Mouse (Mus musculus): ENCODE data around the gene Hist3h2ba.
A peak's percentile ranks its signal among the peaks of the same experiment; 100 is the strongest.

Gene Hist3h2ba

DNA sequence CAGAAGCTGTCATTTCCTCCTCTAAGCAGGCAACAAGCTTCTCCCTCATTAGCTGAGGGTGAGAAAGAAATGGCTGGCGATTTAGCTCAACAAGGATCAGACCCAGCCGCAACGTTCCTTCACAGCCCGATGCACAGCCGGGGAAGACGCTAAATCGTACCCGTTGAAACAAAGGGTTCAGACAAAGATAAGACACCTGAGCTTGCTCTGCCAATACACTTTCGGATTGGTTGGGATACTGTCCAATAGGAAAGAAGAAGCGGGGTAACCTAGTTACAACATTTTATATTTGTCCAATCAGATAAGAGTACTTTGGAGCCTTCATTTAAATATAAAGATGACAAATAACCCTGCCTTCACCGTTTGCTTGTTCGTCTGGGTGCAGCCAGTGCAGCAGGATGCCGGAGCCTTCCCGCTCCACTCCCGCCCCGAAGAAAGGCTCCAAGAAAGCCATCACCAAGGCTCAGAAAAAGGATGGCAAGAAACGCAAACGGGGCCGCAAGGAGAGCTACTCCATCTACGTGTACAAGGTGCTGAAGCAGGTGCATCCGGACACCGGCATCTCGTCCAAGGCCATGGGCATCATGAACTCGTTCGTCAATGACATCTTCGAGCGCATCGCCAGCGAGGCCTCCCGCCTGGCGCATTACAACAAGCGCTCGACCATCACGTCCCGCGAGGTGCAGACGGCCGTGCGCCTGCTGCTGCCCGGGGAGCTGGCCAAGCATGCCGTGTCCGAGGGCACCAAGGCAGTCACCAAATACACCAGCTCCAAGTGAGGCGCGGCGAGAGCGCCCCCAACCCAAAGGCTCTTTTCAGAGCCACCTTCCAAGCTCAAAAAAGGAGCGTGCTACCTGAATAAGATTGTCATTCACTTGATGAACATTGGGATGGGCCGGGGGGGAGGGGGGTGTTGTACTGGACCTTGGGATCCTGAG is at the start of gene Hist3h2ba:
TSS of gene Hist3h2ba (plus strand) at position 379 of the 938 bp plus-strand sequence.
- peak; percentile 72 to 78 for DNase-seq

DNA sequence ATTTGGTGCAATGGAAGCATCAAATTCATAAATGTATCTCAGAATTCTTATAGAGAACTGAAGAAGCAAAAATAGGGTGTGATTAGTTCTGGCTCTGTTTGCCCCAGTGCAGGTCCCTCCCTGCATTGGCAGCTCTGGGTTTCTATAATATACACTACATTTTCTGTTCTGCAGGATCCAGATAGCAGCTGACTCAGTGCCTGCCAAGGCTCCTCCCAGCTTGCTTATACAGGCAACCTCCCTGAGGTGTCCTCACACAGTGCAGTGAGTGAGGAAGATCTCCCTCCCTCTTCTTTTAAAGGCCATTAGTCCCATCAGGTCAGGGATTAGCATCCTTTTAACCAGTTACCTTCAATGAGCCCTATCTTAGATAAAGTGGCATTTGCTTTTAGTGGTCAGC is 47.6 kb upstream of the Hist3h2ba start:
- no peak for DNase-seq

DNA sequence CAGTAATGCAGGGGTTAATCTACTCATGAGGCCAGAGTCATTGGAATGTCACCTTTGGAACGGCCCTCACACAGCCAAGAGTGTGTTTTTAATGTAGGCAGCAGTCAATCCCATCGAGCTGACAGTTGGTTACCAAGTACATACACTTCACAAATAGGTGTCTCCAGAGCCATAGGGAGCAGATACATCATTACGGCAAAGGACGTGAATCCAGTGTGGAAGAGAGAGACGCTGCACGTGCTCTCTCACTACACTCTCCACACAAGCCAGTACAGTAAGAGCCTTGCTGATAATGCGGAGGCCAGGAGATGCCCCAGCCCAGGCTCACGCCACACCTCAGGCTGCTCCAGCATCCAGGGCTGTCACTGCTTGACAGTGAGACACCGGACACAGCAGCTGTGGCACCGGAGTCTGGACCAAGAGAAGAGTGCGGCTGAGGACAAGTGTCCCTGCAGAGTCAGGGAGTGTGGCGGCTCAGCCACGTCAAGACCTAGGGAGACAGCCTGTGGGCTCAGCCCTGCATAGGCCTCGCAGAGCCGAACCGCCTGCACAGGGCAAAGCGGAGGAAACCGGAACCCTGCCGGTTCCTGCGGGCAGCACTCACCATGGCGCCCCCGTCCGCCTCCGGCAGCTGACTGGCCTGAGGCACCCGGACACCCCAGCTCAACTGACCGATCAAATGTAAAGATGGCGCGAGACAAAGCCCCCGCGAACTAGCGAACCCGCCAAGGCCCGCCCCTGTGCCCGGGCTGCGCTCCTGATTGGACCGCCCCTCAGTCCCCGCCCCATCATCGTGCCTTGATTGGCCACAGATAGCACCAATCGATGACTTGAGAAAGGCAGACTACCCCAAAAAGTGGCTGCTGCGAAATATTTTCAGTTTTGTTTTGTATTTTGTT is 45.0 kb upstream of the Hist3h2ba start, which contains the start of gene Zfp39:
TSS of gene Zfp39 (minus strand) at position 715 of the 899 bp plus-strand sequence.
- peak; percentile 96 to 99 for DNase-seq

DNA sequence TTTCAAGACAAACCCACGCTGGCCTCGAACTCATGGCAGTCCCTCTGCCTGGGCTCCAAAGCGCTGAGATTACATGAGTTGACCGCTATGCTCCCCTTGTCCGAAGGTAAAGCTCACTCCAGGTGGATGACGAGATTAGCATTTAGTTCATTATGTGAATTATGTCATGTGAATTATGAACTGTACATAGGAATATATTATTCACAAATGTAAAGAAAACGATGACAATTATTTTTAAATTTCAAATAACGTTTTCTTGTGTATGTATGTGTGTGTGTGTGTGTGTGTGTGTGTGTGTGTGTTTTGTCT is 44.4 kb upstream of the Hist3h2ba start:
- DNase-seq: no peak

DNA sequence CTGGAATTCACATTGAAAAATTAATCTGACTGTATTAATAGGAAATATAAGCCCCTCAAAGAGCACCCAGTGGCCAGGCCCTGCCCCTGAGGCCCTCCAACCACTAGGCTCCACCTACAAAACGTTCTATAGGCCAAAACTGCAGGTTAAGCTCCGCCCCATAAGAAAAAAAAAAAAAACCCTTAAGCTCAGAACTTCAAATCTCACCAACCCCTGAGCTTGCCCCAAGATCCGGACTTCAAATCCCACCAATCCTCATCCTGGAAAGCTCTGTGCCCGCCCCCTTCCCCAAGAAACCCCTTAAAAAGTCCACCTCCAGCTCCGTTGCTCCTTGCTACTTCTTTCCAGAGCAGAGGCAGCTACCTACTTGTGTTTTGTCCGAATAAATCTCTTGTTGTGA is 43.9 kb upstream of the Hist3h2ba start:
- DNase-seq: no peak

DNA sequence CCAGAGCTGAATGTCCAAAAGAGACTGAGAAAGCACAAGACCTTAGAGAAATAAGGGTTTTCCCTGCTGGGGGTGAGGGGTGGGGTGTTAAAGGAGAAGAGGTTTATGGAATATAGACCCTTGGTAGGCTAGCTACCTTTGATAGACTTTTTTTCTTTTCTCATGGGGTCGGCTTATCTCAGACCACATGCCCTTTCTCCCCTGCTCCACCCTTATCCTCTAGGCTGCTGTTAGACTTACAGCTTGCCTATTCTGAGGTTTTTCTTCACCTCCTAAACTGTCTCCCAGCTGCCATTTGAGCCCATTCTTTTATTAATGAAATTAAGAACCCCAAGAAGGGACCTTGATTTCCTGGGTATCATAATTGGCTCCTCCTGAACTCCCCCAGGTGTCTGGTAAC is 34.9 kb upstream of the Hist3h2ba start:
- no peak for DNase-seq

DNA sequence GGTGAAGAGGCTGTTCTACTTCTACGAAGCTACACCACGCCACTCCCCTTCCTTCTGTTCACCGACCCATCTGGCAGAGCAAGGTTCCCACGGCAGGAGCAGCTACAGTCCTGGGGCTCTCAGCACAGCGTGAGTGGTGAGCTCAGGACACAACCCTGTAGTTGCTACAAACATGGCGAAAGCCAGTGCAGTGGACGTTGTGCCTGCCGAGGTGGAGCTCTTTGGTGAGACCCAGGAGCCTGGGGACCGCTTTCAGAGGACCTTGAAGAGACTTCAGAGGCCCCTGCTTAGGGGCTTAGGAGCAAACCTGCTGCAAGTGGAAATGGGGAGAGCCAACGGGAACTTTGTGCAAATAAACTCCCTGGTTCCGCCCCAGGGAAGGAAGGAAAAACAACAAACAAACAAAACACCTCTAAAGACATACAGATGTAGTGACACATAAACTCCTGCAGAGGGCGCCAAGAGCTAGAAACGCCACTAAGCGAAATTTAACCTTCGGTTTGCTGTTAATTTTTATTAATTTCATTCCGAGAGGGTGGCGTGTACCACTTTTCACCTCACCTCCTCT is 34.2 kb upstream of the Hist3h2ba start:
- DNase-seq: peak in 1 of 2 experiments; percentile 27

DNA sequence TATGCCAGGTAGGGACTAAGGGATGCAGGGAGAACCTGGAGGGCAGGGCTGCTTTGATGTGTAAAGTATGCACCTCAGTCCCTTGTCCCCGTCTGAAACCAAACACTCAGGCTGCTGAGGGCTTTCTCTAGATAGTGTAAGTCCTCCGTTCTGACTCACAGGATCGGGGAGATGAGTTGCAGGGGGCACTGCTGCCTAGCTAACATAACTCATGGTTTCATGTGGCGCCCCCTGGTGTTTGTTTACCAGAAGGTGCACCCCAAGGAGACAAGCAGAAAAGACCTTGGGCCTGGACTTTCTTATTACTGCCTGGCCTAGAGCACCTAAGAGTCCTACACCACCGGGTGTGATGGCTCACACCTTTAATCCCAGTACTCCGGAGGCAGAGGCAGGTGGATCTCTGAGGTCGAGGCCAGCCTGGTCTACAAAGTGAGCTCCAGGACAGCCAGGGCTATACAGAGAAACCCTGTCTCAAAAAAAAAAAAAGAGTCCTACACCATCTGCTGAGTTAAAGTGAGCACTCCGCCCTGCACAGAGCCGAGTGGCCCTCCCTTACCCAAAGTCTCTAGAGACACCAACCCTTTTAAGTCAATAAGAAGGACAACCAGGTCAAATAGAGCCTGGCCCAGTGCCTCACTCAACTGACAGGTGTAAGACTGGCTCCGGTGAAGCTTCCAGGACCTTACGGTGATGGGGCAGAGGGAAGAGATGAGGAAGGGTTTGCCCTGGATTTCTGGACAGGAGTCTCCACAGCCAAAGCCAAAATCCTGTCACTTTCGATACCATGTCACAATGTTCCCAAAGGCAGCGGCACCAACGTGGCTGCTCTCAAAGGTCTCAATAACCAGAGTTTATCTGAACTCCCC is 31.6 kb upstream of the Hist3h2ba start:
- DNase-seq: peak; percentile 76 to 78

DNA sequence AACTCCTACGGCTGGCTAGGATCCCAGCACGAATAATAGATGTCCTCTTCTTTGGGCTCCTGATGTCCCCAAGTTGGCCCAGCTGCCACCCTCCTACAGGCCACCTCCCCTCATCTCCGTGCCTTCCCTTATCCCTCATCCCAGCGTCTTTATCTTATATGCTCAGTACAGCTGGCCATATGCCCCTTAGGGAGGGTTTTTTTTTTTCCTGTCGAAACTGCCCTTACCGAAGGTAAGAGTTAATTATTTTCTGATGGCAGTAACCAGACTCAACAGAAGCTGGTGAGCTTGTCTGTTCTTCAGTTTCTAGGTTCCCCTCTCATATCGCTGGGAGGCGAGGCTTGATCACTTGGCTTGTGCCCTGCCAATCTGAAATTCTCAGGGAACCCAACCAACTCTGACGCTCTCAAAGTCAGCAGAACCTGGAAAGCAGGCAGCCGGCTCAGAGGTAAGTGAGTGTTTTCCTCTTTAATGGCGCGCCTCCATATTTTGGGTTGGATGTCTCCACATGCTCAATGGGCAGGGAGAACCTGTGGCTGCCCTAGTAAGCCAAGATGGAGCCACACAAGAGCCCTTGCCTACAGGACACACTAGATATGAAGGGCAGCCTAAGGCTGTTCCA is 30.9 kb upstream of the Hist3h2ba start, which contains the start of gene Btnl10:
TSS of gene Btnl10 (plus strand) at position 164 of the 622 bp plus-strand sequence.
- no peak for DNase-seq

DNA sequence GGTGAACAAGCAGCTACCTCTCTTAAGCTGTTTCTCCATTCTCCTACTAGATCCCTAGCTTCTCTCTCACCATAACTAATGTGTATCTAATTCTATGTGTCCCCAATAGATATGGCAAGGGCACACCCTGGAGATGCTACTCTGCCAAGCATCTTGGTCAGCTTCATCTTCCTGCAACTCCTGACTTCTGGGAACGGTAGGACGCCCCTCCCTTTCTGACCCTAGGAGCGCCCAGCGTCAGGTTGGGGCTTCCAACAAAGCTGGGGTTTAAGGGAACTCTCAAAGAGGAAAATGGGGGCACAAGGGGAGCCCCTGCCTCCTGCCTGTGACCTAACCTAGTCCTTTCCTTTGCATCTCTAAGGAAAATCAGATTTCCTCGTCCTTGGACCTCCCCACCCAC is 30.0 kb upstream of the Hist3h2ba start:
- no peak for DNase-seq

DNA sequence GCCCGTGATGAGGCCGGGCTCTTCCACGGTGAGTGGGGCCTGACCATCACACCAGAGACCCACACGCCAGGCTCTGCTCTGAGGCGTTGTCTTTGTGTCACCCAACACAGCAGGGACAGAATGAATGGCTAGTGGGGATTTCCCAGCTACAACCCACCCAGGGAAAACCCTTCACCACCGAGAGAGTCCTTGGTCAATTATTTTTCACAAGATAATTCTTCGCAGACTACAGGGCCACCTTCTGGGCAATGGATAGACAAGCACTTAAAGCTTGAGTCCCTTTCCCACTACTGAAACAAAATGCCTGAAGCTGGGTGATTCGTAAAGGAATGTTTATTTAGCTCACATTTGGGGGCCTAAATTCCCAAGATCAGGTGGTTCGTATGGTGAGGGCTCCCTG is 26.3 kb upstream of the Hist3h2ba start:
- no peak for DNase-seq

DNA sequence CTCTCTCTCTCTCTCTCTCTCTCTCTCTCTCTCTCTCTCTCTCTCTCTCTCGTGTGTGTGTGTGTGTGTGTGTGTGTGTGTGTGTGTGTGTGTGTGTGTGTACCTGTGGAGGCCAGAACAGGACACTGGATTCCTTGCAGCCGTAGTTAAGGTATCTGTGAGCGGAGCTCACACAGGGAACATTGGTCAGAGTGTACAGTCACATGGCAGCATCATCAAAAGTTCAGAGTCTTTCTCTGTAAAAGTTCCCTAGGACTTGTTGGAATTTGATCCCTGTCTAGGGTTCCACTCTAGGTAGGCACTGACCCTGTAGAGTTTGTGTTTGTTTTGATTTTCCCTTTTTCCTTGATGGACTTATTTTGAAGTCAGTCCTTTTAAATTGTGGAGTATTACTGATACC is 22.1 kb upstream of the Hist3h2ba start:
- no peak for DNase-seq

DNA sequence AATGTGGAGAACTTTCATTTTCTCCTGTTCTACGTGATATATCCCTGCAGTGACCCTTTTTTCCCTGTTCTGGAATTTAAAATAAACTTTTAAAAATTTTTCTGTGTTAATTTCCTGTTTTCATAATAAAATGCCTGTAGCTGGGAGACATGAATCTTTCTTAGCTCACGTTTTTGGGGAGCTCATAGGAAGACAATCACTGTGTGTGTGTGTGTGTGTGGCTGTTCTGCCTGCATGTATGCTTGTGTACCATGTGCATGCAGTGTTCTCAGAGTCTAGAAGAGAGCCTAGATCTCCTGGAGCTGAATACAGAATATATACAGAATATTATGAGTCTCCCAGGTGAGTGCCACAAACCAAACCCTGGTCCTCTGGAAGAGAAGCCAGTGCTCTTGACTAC is 21.7 kb upstream of the Hist3h2ba start:
- DNase-seq: no peak

DNA sequence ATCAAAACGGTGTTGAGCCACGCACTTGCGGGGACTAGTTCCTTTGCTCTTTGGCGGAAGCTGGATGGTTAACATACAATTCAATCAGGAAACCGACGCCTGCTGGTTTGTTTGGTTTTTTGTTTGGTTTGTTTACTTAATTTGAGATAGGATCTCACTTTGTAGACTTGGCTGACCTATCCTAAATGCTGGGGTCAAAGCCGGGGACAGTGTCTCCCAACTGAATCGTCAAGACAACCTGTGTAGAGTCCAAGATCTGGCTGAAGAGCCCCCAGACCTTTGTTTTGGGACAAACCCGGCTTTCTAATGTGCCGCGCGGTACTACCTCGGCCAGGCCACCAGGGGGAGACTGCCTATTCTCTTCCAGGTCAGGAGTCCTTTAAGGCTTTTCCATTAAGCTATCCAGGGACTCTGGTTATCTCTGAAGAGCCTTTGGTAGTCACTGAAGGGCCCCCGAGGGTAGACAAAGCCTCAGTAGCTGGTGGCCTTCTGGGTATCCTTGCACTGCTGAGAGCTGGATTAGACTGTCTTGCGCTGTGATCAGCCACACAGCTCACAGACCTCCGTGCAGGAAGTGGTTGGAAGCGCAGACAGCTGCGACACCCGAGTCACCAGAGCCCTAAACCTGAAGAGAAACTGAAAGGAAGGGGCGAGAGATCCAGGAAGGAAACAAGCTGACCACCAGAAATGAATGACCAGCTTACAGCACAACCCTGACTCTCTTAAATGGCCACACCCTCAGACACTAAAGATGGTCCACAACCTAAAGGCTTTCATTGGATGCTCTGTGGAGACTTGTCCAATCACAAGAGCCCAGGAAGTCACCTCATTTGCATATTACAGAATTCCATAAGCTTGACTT is 20.7 kb upstream of the Hist3h2ba start:
- DNase-seq: peak; percentile 75 to 78

DNA sequence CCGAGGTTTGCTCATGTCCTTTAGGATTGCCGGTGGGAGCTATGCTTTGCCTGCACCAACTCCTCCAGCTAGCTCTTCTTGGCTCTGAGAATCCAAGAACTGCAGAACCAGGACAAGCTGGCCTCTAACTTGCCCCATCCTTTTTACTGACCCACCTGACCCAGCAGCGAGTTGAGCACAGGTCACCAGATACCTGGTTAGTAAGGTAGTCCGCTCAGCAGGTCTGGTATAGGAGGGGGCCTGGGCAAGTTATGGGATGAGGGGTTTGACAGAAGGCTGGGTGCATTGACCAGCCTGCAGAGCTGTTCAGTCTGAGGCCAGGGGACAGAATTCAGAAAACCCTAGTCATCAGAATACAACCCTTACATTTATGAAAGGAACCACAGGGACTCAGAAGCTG is 19.7 kb upstream of the Hist3h2ba start:
- no peak for DNase-seq

DNA sequence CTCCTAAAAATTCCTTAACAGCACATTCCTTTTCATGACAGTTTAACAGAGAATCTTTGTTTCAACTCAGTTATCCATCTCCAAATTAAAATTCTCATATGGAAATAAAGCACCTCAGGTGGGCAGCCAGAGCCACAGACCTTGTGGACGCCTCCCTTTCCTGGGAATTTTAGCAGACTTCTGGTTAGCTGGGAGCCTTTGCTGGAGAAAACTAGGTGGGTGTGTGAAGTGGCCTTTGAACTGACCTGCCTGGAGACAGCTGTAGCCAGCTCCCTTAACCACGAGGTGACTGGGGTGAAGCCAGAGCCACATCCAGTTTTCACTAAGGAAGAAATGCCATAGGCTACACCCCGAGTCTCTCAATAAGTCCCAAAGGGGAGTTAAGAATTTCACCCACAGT is 19.1 kb upstream of the Hist3h2ba start:
- no peak for DNase-seq

DNA sequence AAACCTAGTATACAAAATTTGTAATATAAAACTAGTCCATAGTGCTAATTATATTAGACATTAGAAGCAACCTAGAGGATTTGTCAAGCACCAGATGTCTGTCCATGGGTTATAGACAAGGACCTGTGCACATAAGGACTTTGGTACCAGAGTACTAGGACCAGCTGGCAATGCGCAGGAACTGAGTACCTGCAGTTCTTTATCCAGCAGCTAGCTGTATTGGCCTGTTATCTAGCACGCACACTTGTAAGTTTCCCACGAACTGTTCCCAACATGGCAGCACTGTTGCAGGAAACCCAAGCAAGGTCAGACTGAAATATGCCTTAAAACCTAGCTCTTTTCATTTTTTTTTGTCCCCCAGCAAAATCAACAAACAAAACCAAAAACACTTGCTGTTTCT is 18.5 kb upstream of the Hist3h2ba start:
- DNase-seq: no peak

DNA sequence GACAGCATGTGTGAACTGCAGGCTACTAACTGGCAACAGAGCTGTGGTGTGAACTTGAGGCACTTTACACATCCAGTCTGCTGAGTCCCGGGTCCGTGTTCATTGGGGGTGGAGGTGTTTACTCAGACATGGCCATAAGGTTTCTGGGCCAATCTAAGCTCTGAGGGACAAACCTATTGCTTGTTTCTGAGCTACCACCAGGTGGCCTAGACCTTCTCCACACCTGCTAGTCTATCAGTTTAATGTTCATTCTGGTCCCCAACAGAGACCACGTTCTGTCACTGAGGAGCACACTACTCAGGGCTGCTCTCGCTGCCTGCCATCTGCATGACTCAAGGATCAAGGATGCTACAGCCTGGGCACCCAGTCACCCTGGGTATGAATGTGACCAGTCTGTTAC is 17.1 kb upstream of the Hist3h2ba start:
- DNase-seq: no peak

DNA sequence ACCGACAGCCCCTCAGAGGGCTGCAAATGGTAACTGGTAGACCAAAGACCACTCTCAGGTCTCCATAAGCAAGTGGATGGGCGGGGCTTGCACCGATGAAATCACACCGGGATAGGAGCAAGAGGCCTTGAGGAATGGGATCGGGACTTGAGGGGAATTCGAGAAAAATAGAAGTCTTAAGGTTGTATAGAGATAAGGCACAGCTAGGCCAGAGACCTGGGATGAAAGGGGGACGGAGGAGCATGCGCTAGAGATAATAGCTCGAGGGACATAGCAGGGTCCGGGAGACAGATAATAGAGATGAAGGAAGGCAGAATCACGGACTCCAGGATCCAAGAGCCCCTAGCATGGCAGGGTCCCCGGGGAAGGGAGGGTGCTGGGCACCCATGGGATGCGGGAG is 10.8 kb upstream of the Hist3h2ba start:
- DNase-seq: no peak

DNA sequence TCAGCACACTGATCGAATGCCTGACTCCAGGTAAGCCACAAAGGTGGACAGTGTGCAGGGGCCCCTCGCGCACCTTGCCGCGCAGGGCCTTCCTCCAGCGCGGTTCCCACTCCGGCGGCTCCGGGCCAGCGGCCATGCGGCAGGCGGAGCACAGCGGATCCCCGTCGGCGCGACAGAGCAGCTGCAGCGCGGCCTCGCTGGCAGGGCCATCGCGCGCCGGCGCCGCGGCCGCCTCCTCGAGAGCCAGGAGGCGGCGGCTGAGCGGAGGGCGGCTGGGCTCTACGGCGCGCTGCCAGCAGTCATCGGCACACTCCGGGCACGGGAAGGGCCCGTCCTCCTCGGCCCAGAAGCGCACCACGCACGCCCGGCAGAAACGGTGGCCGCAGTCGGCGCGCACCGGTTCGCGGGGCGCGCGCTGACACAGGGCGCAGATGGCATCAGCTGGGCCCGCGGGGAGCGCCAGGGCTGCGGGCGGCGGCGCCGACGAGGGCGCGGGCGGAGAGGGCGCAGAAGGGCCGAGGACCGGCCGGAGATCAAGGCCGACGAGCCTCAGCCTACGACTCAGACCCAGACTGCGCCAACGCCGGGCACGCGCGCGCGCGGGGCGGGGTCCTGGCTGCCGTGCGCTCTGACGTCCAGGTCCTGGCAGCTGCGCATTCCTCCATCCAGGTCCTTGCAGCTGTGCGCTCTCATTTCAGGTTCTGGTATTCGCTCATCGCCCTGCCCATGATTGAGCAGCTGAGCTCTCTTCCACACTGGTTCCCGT is 10.2 kb upstream of the Hist3h2ba start, which contains the start of gene Rnf187:
TSS of gene Rnf187 (minus strand) at position 595 of the 766 bp plus-strand sequence.
- DNase-seq: peak; percentile 89
